ENCODE assay signal across 9 mouse cellular contexts in genomic region chr10:93777372-93777771, GRCm38 (mm10). TPM values are rescaled to one million over a fixed set of nuclear protein-coding genes. Genes with fewer than 3 reads are reported as not detected.
DNase-seq lines count a peak whose midpoint lies in the region; ATAC-seq and TF ChIP-seq lines count a peak whose summit lies in the region.
"Had no signal": no experiment of that assay in that cellular context is flagged by ENCODE, and none has a peak within 500 bp of the region (broad histone marks: within the 10 kb centered on the region; RNA-seq: fewer than 3 reads in every experiment).

No protein-coding gene starts in this region.

- 46% methylated on average over 7 of the region's 7 CpGs for WGBS in cerebellum, adult 2 months
- 47% methylated on average over 7 of the region's 7 CpGs for WGBS in limb, embryonic 10.5 days

- DNase-seq in right cerebral cortex, adult 2 months (ENCODE audit: low spot score in 2 of 2) = peak; percentile 60 to 62
- no peak for DNase-seq in right cerebral cortex, adult 18-20 months
- peak; percentile 69 to 91 for DNase-seq in adrenal gland, adult (ENCODE audit: inconsistent age in 2 of 2, low spot score in 1 of 2)
- DNase-seq in cerebellum, adult 2 months = peak; percentile 70 to 84
- peak; percentile 62 for DNase-seq in limb, embryonic 10.5 days (ENCODE audit: low spot score)
- DNase-seq in retina, postnatal 1 day = peak; percentile 73

- TF ChIP-seq POLR2A in cerebellum, adult 2 months (IDR thresholded peaks at IDR 0.05; ENCODE audit: borderline replicate concordance, insufficient read depth, low read length) = no peak

- TF ChIP-seq CTCF in cerebellum, adult 2 months (IDR thresholded peaks at IDR 0.05; ENCODE audit: borderline replicate concordance, insufficient read depth, low read depth, low read length) = peak; percentile 70

- H3K4me3 ChIP-seq in cerebellum, adult 2 months (replicated peaks; ENCODE audit: insufficient read depth, low read depth, low read length) = no peak overlapping the region
- no peak overlapping the region for H3K4me3 ChIP-seq in limb, embryonic 10.5 days
- H3K4me3 ChIP-seq: midbrain, embryonic 12.5 days had no signal

- H3K36me3 ChIP-seq in limb, embryonic 10.5 days = no peaks in the 10 kb centered on the region
- H3K36me3 ChIP-seq: midbrain, embryonic 12.5 days had no signal

- H3K27ac ChIP-seq in cerebellum, adult 2 months (ENCODE audit: insufficient read depth, low read length) = no peak overlapping the region
- peak overlapping the region; percentile 53 for H3K27ac ChIP-seq in limb, embryonic 10.5 days
- H3K27ac ChIP-seq: midbrain, embryonic 12.5 days had no signal

- no peaks in the 10 kb centered on the region for H3K4me1 ChIP-seq in cerebellum, adult 2 months (ENCODE audit: control insufficient read depth, insufficient read depth, low read length)
- peaks cover 12% of the 10 kb centered on the region for H3K4me1 ChIP-seq in limb, embryonic 10.5 days
- H3K4me1 ChIP-seq: midbrain, embryonic 12.5 days had no signal

- no peaks in the 10 kb centered on the region for H3K9me3 ChIP-seq in limb, embryonic 10.5 days (replicated peaks)
- H3K9me3 ChIP-seq: midbrain, embryonic 12.5 days had no signal

- ATAC-seq in granulocyte monocyte progenitor cell, adult 5-6 weeks (replicated peaks; ENCODE audit: poor library complexity, severe bottlenecking) = peak; percentile 62
- no peak for ATAC-seq in monocyte, adult 5-6 weeks (replicated peaks; ENCODE audit: insufficient number of reproducible peaks, low FRiP score, low TSS enrichment, poor library complexity, severe bottlenecking)

- no peaks in the 10 kb centered on the region for H3K27me3 ChIP-seq in cerebellum, adult 2 months (ENCODE audit: control insufficient read depth, insufficient read depth, low read length)
- peaks cover 5% of the 10 kb centered on the region; the same call in 1 of the 2 replicates for H3K27me3 ChIP-seq in limb, embryonic 10.5 days (ENCODE audit: low read depth, poor library complexity, severe bottlenecking)
- H3K27me3 ChIP-seq: midbrain, embryonic 12.5 days had no signal

RNA-seq across cellular contexts. Expression of gene Usp44, which starts 54.0 kb away (rescaled TPM):
- 0.05 TPM in 2 replicates for polyA plus RNA-seq in cerebellum, adult 2 months (2012; rRNA removed)
- total RNA-seq in granulocyte monocyte progenitor cell, adult 5-6 weeks (2014; fragmentation: Nextera tagmentation) = 1.3 and 1.6 TPM in 2 replicates
- total RNA-seq in granulocyte monocyte progenitor cell, adult 5-6 weeks (2017) = 1.6 and 2.9 TPM in 2 replicates
- polyA plus RNA-seq in limb, embryonic 10.5 days (2016; fragmentation: Nextera tagmentation; extraction: Ambion mirVana) = 1.0 and 1.1 TPM in 2 replicates
- 0.29 TPM in 1 of 3 replicates, not detected in the others for total RNA-seq in monocyte, adult 5-6 weeks (2017)
